Mouse (Mus musculus) left cerebral cortex, adult 2 months (tissue): Measurements from ENCODE around the gene Spc24. TPM values are rescaled to one million over a fixed set of nuclear protein-coding genes. Genes with fewer than 3 reads are reported as not detected.

Experiments
- DNase-seq, 2 experiments: peaks; one replicate each; pipeline ENCODE4 v3.0.0; 2021 to 2022; ENCODE audit warnings: low spot score in 2 of 2, mixed read lengths in 1 of 2; ENCODE audit errors: extremely low spot score in 1 of 2
- H3K27ac ChIP-seq: fragments of 200-600 bp; 2 replicates; pipeline ENCODE4 v1.8.1; 2022
- H3K4me3 ChIP-seq: fragments of 200-600 bp; 2 replicates; pipeline ENCODE4 v1.8.1; 2022
- CTCF ChIP-seq: fragments of 200-600 bp; IDR thresholded peaks from 2 replicates; pipeline ENCODE4 v1.8.1; 2022; ENCODE audit warnings: antibody characterized with exemption, mild to moderate bottlenecking, moderate library complexity
- intact Hi-C: fragments of 180-260 bp; cut with DNase I; formaldehyde crosslinking; loops from one replicate; pipeline ENCODE4 v1.15.1; 2025
- microRNA-seq, 2 experiments: library from miRNA; unstranded; fragments of <30 nt; microRNA quantifications; one replicate each; pipeline ENCODE4 v1.2.0; 2021
- total RNA-seq, 2 experiments: library from RNA; stranded (reverse); gene quantifications; 2 replicates each; pipeline ENCODE4 v1.2.3; 2021

The Spc24 gene
- total RNA-seq, 2 experiments from 2014 or later, result 1.7 to 2.4 TPM

- Histone ChIP-seq H3K27ac (peak overlapping the region; percentile 84), H3K4me3 (peak overlapping the region; percentile 82)
- peak; percentile 82 to 89 for DNase-seq
- TF ChIP-seq CTCF, result no peak
- intact Hi-C loops, result no loop called here
Measured at GRCm38 (mm10) chr9:21724147-21724536, 36.0 kb downstream of the Spc24 start.

DNA sequence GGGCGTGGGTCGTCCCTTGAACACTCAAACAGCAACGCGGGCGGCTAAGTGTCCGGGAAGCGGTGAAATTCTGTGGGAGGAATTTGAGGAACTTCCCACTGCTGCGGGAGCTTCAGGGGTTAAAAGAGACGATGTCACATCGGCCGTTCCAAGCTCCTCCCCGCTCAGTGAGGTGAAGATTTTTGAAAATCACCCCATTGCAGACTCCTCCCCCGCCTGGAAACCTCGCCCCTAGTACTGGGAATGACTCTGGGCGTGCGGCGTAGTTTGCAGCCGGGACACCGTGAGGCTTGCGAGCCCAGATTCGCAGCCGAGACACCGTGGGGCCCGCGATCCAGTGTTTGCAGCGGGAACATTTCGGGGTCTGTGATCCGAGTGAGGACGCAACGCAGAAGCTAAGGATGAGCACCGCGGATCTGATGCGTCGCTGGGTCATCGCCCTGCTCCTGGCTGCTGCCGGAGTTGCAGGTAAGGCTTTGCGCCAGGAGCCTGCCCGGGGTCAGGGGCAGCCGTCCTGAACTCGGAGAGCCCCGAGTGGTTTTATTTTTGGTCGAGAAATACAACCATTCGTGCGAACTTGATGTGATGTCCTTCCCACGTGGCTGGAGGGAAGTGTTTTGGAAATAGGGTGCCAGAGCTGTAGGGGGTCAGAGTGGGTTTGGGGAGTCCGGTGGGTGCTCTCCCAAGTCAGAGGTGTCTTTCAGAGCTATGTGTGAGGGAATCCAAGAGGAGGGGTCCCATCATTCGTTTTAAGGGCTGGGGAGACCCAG is 36.5 kb downstream of the Spc24 start, which contains the start of gene Ldlr:
TSS of gene Ldlr (plus strand) at position 107 of the 770 bp plus-strand sequence.
- TF ChIP-seq CTCF, result no peak
- intact Hi-C loops, result no loop called here
- peak within 1 kb of the TSS; percentile 84 for H3K27ac ChIP-seq
- peak within 1 kb of the TSS; percentile 82 for H3K4me3 ChIP-seq
- peak; percentile 69 to 74 for DNase-seq

DNA sequence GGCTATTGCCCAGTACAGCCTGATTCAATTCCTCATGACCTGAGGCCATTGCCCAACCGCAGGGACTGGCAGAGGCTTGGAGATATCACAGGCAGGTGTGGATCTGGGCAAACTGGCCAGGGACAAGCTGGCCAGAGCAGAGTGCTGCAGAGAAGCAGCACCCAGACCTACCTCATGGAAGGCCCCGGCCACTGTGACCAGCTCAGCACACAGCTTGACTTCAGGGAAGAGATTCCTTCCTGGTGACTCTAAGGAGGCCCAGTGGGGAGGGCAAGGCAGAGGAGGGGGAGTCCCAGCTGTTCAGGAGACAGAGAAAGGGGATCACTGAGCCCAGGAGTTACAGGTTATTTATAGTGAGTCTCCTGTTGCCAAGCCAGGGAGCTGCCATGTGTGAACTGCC is 39.1 kb downstream of the Spc24 start:
- Histone ChIP-seq H3K27ac (no peak overlapping the region), H3K4me3 (no peak overlapping the region)
- no peak for DNase-seq
- intact Hi-C loops, result no loop called here
- no peak for TF ChIP-seq CTCF

DNA sequence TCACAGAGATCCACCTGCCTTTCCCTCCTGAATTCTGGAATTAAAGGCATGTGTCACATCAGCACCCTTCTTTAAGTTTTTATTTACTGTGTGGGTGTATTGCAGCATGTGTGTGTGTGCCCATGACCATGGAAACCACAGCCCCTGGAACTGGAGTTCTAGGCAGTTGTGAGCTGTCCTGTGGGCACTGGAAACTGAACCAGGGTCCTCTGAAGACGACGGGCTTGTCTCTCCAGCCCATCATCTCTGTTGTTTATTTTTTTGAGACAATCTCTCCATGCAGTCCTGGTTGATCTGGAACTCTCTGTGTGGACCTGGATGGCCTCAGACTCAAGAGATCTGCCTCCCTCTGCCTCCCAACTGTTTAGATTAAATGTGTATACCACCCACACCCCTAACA is 43.1 kb downstream of the Spc24 start:
- intact Hi-C loops, result no loop called here
- no peak overlapping the region for H3K4me3 ChIP-seq
- no peak overlapping the region for H3K27ac ChIP-seq
- no peak for DNase-seq
- TF ChIP-seq CTCF, result no peak

DNA sequence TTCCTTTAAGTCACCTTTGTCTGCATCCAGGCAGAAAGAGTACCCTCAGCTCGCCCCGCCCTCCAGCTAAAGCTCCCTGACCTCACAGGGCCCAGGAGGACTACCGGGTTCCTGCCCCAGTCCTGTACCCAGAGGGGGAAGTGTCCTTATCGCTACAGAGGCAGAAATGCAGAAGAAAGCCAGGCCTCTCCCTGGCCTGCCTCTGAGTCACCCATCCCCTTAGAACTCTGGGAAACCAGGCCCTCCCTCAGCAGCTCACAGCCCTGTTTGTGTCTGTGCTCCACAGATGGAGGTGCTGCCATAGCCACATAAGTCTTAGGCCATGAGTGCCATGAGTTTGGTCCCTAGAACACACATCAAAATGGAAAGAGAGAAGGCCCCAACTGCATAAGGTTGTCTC is 44.8 kb downstream of the Spc24 start:
- no peak for DNase-seq
- Histone ChIP-seq H3K4me3 (no peak overlapping the region), H3K27ac (no peak overlapping the region)
- intact Hi-C loops, result no loop called here
- no peak for TF ChIP-seq CTCF

DNA sequence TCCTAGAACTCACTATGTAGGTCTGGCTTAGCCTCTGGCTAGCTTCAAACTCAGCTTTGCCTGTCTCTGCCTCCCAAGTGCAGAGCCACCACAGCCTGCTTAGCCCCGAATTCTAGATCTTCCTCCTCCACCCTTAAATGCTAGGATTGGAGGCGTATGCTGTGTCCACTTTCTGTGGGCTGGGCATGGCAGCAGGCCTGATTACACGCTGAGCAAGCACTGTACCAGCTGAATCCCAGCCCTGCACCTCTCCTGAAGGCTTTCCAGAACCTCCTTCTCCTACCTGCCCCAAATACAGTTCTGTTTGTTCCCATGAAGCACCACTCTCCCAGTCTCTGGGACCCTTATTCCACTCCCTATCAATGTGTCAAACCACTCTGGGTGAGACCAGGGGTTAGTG is 50.8 kb downstream of the Spc24 start:
- intact Hi-C loops, result no loop called here
- no peak for TF ChIP-seq CTCF
- Histone ChIP-seq H3K4me3 (no peak overlapping the region), H3K27ac (no peak overlapping the region)
- DNase-seq, result no peak

DNA sequence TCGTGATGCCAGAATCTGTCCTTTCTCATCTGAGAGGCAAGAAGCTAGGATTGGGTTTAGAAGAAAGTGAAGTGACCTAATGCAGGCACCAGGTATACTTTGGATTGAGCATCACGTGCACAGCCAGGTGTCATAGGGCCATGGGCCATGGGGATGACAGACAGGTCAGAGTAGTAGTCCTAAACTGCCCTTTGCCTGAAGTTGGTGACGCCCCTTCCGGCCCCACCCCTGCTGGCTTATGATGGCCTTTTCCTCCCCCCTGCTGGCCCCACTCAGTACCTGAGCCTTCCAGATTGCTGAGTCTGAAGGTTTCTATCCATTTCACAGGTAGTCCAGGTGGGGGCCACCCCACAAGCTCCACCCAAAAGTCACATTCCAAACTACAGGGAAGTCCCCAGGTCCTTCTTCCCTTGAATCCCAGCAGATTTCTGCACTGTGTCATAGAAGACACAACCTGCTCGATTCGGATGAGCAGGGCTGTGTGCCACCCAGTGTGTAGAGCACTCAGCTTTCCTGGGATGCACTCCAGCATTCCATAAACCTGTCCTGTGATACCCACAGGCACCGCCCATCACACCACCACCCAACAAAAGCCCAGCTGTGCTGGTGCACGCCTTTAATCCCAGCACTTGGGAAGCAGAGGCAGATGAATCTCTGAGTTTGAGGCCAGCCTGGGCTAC is 53.4 kb downstream of the Spc24 start:
- no peak overlapping the region for H3K4me3 ChIP-seq
- intact Hi-C loops, result no loop called here
- TF ChIP-seq CTCF, result no peak
- H3K27ac ChIP-seq, result no peak overlapping the region
- DNase-seq, result no peak

DNA sequence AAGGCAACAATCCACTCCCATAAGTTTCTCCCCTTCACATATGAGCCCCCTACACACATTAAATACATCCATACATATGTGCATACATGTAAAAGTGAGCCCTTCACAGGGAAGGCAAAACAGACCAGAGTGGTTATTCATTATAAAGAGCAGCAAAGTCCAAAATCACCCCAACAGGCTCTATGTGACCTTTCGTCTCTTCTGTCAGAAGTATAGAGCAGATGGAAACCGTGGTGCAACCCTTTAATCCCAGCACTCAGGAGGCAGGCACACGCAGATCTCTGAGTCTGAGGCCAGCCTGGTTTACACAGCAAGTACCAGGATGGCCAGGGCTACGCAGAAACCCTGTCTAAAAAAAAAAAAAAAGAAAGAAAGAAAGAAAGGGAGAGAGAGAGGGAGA is 54.0 kb downstream of the Spc24 start:
- DNase-seq, result no peak
- Histone ChIP-seq H3K27ac (no peak overlapping the region), H3K4me3 (no peak overlapping the region)
- TF ChIP-seq CTCF, result no peak
- intact Hi-C loops, result no loop called here

Small RNA genes within 50 kb of the gene (microRNA-seq; reads per million reads assigned to microRNA genes)
- 2.9 to 3.3 reads per million in 2 experiments for gene Mir7083

Other genes with a start within 250 kb of the Spc24 start
- gene AB124611, start 234.1 kb downstream of the Spc24 start, total RNA-seq, result under 1 TPM in 1 of 2 experiments, not detected in 1; 0.29 TPM
- gene Carm1, start 213.4 kb downstream of the Spc24 start, total RNA-seq, result 10 to 100 TPM; 78.2 to 79.5 TPM
- 10 to 100 TPM; 52.3 to 53.2 TPM for gene Timm29, start 167.6 kb downstream of the Spc24 start, total RNA-seq
- 10 to 100 TPM; 21.7 to 22.2 TPM for gene Yipf2, start 167.5 kb downstream of the Spc24 start, total RNA-seq
- 100 to 1,000 TPM; 117 to 124 TPM for gene Smarca4, start 144.1 kb downstream of the Spc24 start, total RNA-seq
- gene Ldlr, start 36.8 kb downstream of the Spc24 start, total RNA-seq, result 10 to 100 TPM; 15.8 to 17.7 TPM
- 1 to 10 TPM; 8.5 to 8.8 TPM for gene Kank2, start 38.4 kb upstream of the Spc24 start, total RNA-seq
- gene Angptl8, start 75.2 kb upstream of the Spc24 start, total RNA-seq, result not detected
- gene Dock6, start 92.3 kb upstream of the Spc24 start, total RNA-seq, result 10 to 100 TPM; 15.8 to 18.1 TPM
- gene Rab3d, start 157.9 kb upstream of the Spc24 start, total RNA-seq, result 10 to 100 TPM; 10.9 to 15.7 TPM
- gene Ccdc159, start 167.2 kb upstream of the Spc24 start, total RNA-seq, result 10 to 100 TPM; 18.2 to 18.9 TPM
- gene Tmem205, start 167.3 kb upstream of the Spc24 start, total RNA-seq, result 10 to 100 TPM; 31.4 to 35.5 TPM
- 100 to 1,000 TPM; 181 to 183 TPM for gene Plppr2, start 176.7 kb upstream of the Spc24 start, total RNA-seq
- 10 to 100 TPM; 12.7 to 14.0 TPM for gene Swsap1, start 195.5 kb upstream of the Spc24 start, total RNA-seq
- gene Epor, start 203.2 kb upstream of the Spc24 start, total RNA-seq, result 10 to 100 TPM; 10.2 to 12.1 TPM
- gene Rgl3, start 229.1 kb upstream of the Spc24 start, total RNA-seq, result 1 to 10 TPM; 2.1 to 3.1 TPM
- gene Ccdc151, start 242.3 kb upstream of the Spc24 start, total RNA-seq, result 10 to 100 TPM in 1 of 2 experiments, 1 to 10 TPM in 1; 9.3 to 10.7 TPM
- 100 to 1,000 TPM in 1 of 2 experiments, 10 to 100 TPM in 1; 85.9 to 104 TPM for gene Prkcsh, start 242.5 kb upstream of the Spc24 start, total RNA-seq